Mouse (Mus musculus): ENCODE measurements around the gene Gstm2.
"Not testable (repeated sequence)": the region's sequence is repeated elsewhere in the genome, so short reads cannot be mapped to it uniquely, and the experiment has no call there.

Gstm2 gene

GRCm38 (mm10) chr3:107986041-107986562 is at the start of gene Gstm2:
Gene Gstm2 (minus strand): TSS chr3:107986453.
- peak; percentile 37 for DNase-seq (ENCODE audit: inconsistent ontology term)

GRCm38 (mm10) chr3:108033156-108033555 is 46.9 kb upstream of the Gstm2 start:
- peak; percentile 81 for DNase-seq (ENCODE audit: inconsistent ontology term)

- peak; percentile 73 for DNase-seq (ENCODE audit: inconsistent ontology term)
Measured at GRCm38 (mm10) chr3:108032113-108032512, 45.9 kb upstream of the Gstm2 start.

GRCm38 (mm10) chr3:108028641-108029365 is 42.5 kb upstream of the Gstm2 start:
- no peak for DNase-seq (ENCODE audit: inconsistent ontology term)

- DNase-seq (ENCODE audit: inconsistent ontology term), result no peak
Measured at GRCm38 (mm10) chr3:108026597-108026996, 40.3 kb upstream of the Gstm2 start.

- no peak for DNase-seq (ENCODE audit: inconsistent ontology term)
Measured at GRCm38 (mm10) chr3:108026049-108026448, 39.8 kb upstream of the Gstm2 start.

GRCm38 (mm10) chr3:108025318-108025717 is 39.1 kb upstream of the Gstm2 start:
- no peak for DNase-seq (ENCODE audit: inconsistent ontology term)

GRCm38 (mm10) chr3:108022650-108023049 is 36.4 kb upstream of the Gstm2 start:
- no peak for DNase-seq (ENCODE audit: inconsistent ontology term)

GRCm38 (mm10) chr3:108020351-108021022 is 34.2 kb upstream of the Gstm2 start:
- not testable (repeated sequence) for DNase-seq (ENCODE audit: inconsistent ontology term)

- DNase-seq (ENCODE audit: inconsistent ontology term), result not testable (repeated sequence)
Measured at GRCm38 (mm10) chr3:108019226-108019625, 33.0 kb upstream of the Gstm2 start.

- no peak for DNase-seq (ENCODE audit: inconsistent ontology term)
Measured at GRCm38 (mm10) chr3:108018190-108018820, 32.1 kb upstream of the Gstm2 start.

GRCm38 (mm10) chr3:108017473-108018189 is 31.4 kb upstream of the Gstm2 start, which contains the start of gene Gstm1:
Gene Gstm1 (minus strand): TSS chr3:108017973.
- peak; percentile 99 for DNase-seq (ENCODE audit: inconsistent ontology term)

- DNase-seq (ENCODE audit: inconsistent ontology term), result not testable (repeated sequence)
Measured at GRCm38 (mm10) chr3:108016468-108016867, 30.2 kb upstream of the Gstm2 start.

- DNase-seq (ENCODE audit: inconsistent ontology term), result no peak
Measured at GRCm38 (mm10) chr3:108014974-108015346, 28.7 kb upstream of the Gstm2 start.

GRCm38 (mm10) chr3:108014098-108014973 is 28.1 kb upstream of the Gstm2 start:
- DNase-seq (ENCODE audit: inconsistent ontology term), result no peak

- DNase-seq (ENCODE audit: inconsistent ontology term), result peak; percentile 88
Measured at GRCm38 (mm10) chr3:108013331-108013871, 27.1 kb upstream of the Gstm2 start.

- peak; percentile 73 for DNase-seq (ENCODE audit: inconsistent ontology term)
Measured at GRCm38 (mm10) chr3:108011558-108011957, 25.3 kb upstream of the Gstm2 start.

GRCm38 (mm10) chr3:108010286-108010685 is 24.0 kb upstream of the Gstm2 start:
- peak; percentile 77 for DNase-seq (ENCODE audit: inconsistent ontology term)

- DNase-seq (ENCODE audit: inconsistent ontology term), result no peak
Measured at GRCm38 (mm10) chr3:108002021-108002420, 15.8 kb upstream of the Gstm2 start.

GRCm38 (mm10) chr3:107999491-107999890 is 13.2 kb upstream of the Gstm2 start:
- no peak for DNase-seq (ENCODE audit: inconsistent ontology term)

Data from Muller cell, postnatal 12 days (primary cell).